Mouse (Mus musculus) hematopoietic multipotent progenitor cell, adult 10-12 weeks (in vitro differentiated cells): ENCODE measurements around the gene Rnpepl1. TPM values are rescaled to one million over a fixed set of nuclear protein-coding genes. Genes with fewer than 3 reads are reported as not detected.

Experiments used
- polyA plus RNA-seq: library from polyadenylated mRNA; stranded (reverse); fragments of >175 nt; gene quantifications from 2 replicates; pipeline ENCODE4 v1.2.3, GENCODE M21; 2012; ENCODE audit warnings: low replicate concordance

Gene Rnpepl1
- polyA plus RNA-seq, result 264 and 516 TPM in 2 replicates

DNA sequence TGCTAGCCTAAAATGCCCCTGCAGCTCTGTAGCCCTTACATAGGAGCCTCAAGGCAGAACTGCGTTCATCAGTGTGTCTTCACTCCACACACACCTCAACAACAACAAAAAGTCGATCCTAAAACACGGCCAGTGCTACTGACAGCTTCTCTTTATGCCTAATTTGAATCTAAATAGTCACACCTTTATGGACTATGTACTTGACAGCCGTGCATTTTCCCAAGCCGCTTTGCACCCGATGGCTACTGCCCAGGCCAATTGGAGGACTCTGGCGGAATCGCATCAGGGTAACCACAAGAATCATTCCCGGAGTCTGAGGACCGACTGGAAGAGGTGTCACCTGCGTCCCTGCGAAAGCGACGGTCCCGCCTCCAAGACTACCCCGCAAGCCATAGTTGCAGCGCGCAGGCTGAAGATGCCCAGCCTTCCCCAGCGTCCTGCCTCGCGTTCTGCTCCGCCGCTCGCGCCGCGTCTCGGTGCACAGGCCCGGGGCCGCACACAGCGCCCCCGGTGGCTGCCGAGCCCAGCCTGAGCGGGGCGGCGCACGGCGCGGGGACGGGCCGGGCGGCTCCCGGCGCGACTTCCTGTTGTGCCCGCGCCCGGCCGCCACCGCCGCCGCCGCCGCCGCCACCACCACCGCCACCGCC, at the start of gene Rnpepl1:
Gene Rnpepl1 (plus strand): TSS at position 545 of the 647 bp plus-strand sequence.

DNA sequence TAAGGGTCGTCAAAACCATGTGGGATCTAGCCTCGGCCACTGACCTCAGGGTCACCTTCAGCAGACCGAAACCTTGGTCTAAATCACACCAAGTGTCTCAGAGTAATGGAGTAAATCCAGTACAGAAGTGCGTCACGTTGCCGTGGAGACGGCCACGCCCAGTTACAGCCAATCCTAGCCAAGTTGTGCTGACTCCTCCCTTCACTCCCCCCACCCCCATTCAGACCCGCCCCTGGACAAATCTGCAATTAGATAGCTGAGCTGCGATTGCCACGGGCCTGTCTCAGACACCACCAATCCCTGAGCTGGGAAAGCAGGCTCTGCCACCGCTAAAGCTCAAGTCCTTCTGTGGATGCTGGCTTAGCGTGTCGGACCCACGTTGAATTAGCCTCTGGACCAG, 7.8 kb upstream of the Rnpepl1 start, which contains the start of gene Ankmy1:
Gene Ankmy1 (minus strand): TSS at position 121 of the 400 bp plus-strand sequence.

DNA sequence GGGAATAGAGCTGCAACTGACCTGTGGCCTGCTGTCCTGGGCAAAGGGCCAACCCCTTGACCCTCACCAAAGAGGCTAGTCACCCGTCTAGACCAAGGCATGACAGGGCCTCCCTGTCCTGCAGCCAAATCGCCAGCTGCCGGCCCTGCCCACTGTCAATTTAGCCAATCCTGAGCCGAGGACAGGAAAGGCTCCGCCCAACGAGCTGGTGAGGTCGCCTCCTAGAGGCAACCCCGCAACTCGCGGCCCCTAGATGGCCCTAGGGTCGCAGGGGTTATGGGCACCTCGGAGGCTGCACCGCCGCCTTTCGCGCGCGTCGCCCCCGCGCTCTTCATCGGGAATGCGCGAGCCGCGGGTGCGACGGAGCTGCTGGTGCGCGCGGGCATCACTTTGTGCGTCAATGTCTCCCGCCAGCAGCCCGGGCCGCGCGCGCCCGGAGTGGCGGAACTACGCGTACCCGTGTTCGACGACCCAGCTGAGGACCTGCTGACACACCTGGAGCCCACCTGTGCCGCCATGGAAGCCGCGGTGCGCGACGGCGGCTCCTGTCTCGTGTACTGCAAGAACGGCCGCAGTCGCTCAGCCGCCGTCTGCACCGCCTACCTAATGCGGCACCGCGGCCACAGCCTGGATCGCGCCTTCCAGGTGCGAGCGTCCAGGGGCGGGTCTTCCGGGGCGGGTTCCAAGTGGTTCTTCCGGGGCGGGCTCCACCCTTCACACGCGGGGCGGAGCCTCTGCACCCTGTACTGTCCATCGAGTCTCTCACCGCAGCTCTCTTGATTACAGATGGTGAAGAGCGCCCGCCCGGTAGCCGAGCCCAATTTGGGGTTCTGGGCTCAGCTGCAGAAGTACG, 3.6 kb upstream of the Rnpepl1 start, which contains the start of gene Dusp28:
Gene Dusp28 (plus strand): TSS at position 203 of the 853 bp plus-strand sequence.

DNA sequence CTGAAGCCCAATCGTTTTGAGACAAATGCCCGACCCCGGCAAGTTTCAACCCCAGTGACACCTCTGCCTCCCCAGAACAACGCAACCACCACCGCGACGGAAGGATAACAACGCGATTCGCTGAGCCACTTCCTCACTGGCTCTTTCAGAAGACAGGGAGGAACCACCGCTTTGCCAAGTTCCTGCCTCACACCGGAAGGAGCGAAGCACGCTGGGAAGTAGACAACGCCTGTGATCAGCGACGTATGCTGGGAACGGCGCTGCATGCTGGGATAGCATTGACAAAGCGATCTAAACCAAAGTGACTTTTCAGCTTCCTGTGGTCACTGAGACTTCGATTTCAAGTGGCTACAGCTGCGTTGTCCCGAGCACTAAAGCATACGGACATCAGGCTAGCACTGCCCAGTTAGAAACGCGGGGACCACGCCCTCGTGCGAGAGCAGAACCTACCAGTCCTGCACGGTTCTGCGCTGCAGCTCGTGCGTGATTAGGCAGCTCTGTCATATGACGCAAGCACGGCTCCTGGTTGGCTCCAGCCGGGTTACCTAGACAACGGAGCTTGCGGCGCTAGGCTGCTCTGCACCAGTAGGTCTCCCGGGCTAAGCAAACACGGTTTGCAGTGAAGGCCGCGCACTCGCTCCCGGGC, 23.7 kb downstream of the Rnpepl1 start, which contains the start of gene Capn10:
Gene Capn10 (plus strand): TSS at position 195 of the 646 bp plus-strand sequence.

DNA sequence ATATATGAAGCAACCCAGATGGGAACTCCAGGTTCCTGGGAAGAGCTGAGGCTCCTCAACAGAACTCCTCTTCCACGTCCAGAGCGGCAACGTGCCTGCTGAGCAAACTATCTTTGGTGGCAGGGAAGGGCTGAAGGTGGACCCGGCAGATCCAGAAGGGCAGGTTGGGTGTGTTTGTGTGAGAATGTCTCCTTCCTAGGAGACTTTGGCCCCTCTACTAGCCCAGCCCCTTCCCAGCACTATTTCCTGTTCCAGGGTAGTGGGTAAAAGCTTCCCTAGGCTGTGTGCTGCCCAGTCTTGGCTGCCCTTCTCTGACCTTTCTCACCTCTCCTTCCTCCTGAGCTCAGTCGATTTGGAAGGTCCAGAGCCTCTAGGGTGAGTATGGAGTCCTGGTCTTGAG, 40.0 kb downstream of the Rnpepl1 start, which contains the start of gene Gpr35:
Gene Gpr35 (plus strand): TSS at position 259 of the 400 bp plus-strand sequence.

Other genes with a start within 250 kb of the Rnpepl1 start
- 11.9 and 27.8 TPM in 2 replicates for gene Gpc1, start 79.1 kb upstream of the Rnpepl1 start, polyA plus RNA-seq
- 0.30 and 0.40 TPM in 2 replicates for gene Ankmy1, start 7.9 kb upstream of the Rnpepl1 start, polyA plus RNA-seq
- 14.8 TPM in 2 replicates for gene Dusp28, start 3.8 kb upstream of the Rnpepl1 start, polyA plus RNA-seq
- gene Capn10, start 23.6 kb downstream of the Rnpepl1 start, polyA plus RNA-seq, result 13.9 and 21.5 TPM in 2 replicates
- 5.8 and 12.5 TPM in 2 replicates for gene Gpr35, start 40.1 kb downstream of the Rnpepl1 start, polyA plus RNA-seq
- not detected in 2 replicates for gene Aqp12, start 95.6 kb downstream of the Rnpepl1 start, polyA plus RNA-seq
- gene Kif1a, start 191.2 kb downstream of the Rnpepl1 start, polyA plus RNA-seq, result 0.19 and 0.28 TPM in 2 replicates
- gene Agxt, start 224.5 kb downstream of the Rnpepl1 start, polyA plus RNA-seq, result not detected in 2 replicates